Mouse (Mus musculus): ENCODE measurements around the gene Rbfox3.
A peak's percentile ranks its signal among the peaks of the same experiment; 100 is the strongest.

The Rbfox3 gene

GRCm38 (mm10) chr11:118911307-118912070 lies at the start of gene Rbfox3:
Gene Rbfox3, minus strand, starts transcription at chr11:118911597.
- no peak for DNase-seq (ENCODE audit: low read depth, low spot score)

GRCm38 (mm10) chr11:118960649-118961048 lies 49.3 kb upstream of the Rbfox3 start:
- DNase-seq (ENCODE audit: low read depth, low spot score): no peak

- DNase-seq (ENCODE audit: low read depth, low spot score): no peak
Measured at GRCm38 (mm10) chr11:118957070-118957471, 45.7 kb upstream of the Rbfox3 start.

- DNase-seq (ENCODE audit: low read depth, low spot score): no peak
Measured at GRCm38 (mm10) chr11:118955016-118955415, 43.6 kb upstream of the Rbfox3 start.

GRCm38 (mm10) chr11:118945868-118946267 lies 34.5 kb upstream of the Rbfox3 start:
- DNase-seq (ENCODE audit: low read depth, low spot score): no peak

- no peak for DNase-seq (ENCODE audit: low read depth, low spot score)
Measured at GRCm38 (mm10) chr11:118941268-118941667, 29.9 kb upstream of the Rbfox3 start.

GRCm38 (mm10) chr11:118940539-118940938 lies 29.1 kb upstream of the Rbfox3 start:
- DNase-seq (ENCODE audit: low read depth, low spot score): peak; percentile 23

GRCm38 (mm10) chr11:118939731-118940130 lies 28.3 kb upstream of the Rbfox3 start:
- DNase-seq (ENCODE audit: low read depth, low spot score): no peak

GRCm38 (mm10) chr11:118934925-118935324 lies 23.5 kb upstream of the Rbfox3 start:
- no peak for DNase-seq (ENCODE audit: low read depth, low spot score)

GRCm38 (mm10) chr11:118927081-118927480 lies 15.7 kb upstream of the Rbfox3 start:
- no peak for DNase-seq (ENCODE audit: low read depth, low spot score)

- no peak for DNase-seq (ENCODE audit: low read depth, low spot score)
Measured at GRCm38 (mm10) chr11:118921852-118922251, 10.5 kb upstream of the Rbfox3 start.

GRCm38 (mm10) chr11:118916423-118917030 lies 5.1 kb upstream of the Rbfox3 start:
- no peak for DNase-seq (ENCODE audit: low read depth, low spot score)

- no peak for DNase-seq (ENCODE audit: low read depth, low spot score)
Measured at GRCm38 (mm10) chr11:118915888-118916287, 4.5 kb upstream of the Rbfox3 start.

GRCm38 (mm10) chr11:118912686-118913085 lies 1.3 kb upstream of the Rbfox3 start:
- DNase-seq (ENCODE audit: low read depth, low spot score): no peak

GRCm38 (mm10) chr11:118910756-118911155 lies 641 bp downstream of the Rbfox3 start:
- DNase-seq (ENCODE audit: low read depth, low spot score): no peak

- no peak for DNase-seq (ENCODE audit: low read depth, low spot score)
Measured at GRCm38 (mm10) chr11:118909814-118910201, 1.6 kb downstream of the Rbfox3 start.

GRCm38 (mm10) chr11:118908981-118909813 lies 2.2 kb downstream of the Rbfox3 start:
- no peak for DNase-seq (ENCODE audit: low read depth, low spot score)

GRCm38 (mm10) chr11:118908431-118908980 lies 2.9 kb downstream of the Rbfox3 start:
- DNase-seq (ENCODE audit: low read depth, low spot score): no peak

- DNase-seq (ENCODE audit: low read depth, low spot score): no peak
Measured at GRCm38 (mm10) chr11:118907471-118908401, 3.7 kb downstream of the Rbfox3 start.

GRCm38 (mm10) chr11:118906824-118907470 lies 4.5 kb downstream of the Rbfox3 start:
- no peak for DNase-seq (ENCODE audit: low read depth, low spot score)
